Mouse (Mus musculus) myocyte (in vitro differentiated cells): ENCODE data around the gene Zfp68. TPM values are rescaled to one million over a fixed set of nuclear protein-coding genes. Genes with fewer than 3 reads are reported as not detected.

Source experiments
- H3K27me3 ChIP-seq: one replicate; pipeline ENCODE4 v1.6.1; 2011; ENCODE audit not compliant: control insufficient read depth, insufficient read depth, insufficient read length
- H3K36me3 ChIP-seq: one replicate; pipeline ENCODE4 v1.6.1; 2011; ENCODE audit not compliant: control insufficient read depth, insufficient read depth
- H3K4me2 ChIP-seq: one replicate; pipeline ENCODE4 v1.6.1; 2011; ENCODE audit warnings: low read depth, control low read depth
- H3K4me3 ChIP-seq: one replicate; pipeline ENCODE4 v1.5.1; 2011; ENCODE audit warnings: mild to moderate bottlenecking, control low read depth, moderate library complexity
- H3K79me2 ChIP-seq: one replicate; pipeline ENCODE4 v1.6.1; 2011; ENCODE audit not compliant: control insufficient read depth, insufficient read depth
- H3ac ChIP-seq: one replicate; pipeline ENCODE4 v1.6.1; 2011; ENCODE audit not compliant: control insufficient read depth, insufficient read length
- CEBPB ChIP-seq: IDR thresholded peaks from 2 replicates; pipeline ENCODE4 v1.6.1; 2011; ENCODE audit warnings: mild to moderate bottlenecking, moderate library complexity; ENCODE audit not compliant: poor library complexity, insufficient read depth, severe bottlenecking
- E2F4 ChIP-seq: IDR thresholded peaks from one replicate; pipeline ENCODE4 v1.6.1; 2011; ENCODE audit warnings: mild to moderate bottlenecking, control low read depth, moderate library complexity; ENCODE audit not compliant: insufficient read depth
- MAX ChIP-seq: IDR thresholded peaks from one replicate; pipeline ENCODE4 v1.6.1; 2011; ENCODE audit warnings: low read depth, mild to moderate bottlenecking, control low read depth
- MYOD1 ChIP-seq, 3 experiments: IDR thresholded peaks; one replicate each; pipeline ENCODE4 v1.6.1; 2011; ENCODE audit warnings: control low read depth in 2 of 3, low read depth in 2 of 3, mild to moderate bottlenecking in 2 of 3, moderate library complexity in 1 of 3; ENCODE audit not compliant: insufficient read length in 2 of 3, control insufficient read depth in 1 of 3
- MYOG ChIP-seq, 3 experiments: IDR thresholded peaks; one replicate each; pipeline ENCODE4 v1.6.1; 2011; ENCODE audit warnings: control low read depth in 2 of 3, low read depth in 2 of 3, mild to moderate bottlenecking in 2 of 3; ENCODE audit not compliant: insufficient read length in 2 of 3, control insufficient read depth in 1 of 3, insufficient read depth in 1 of 3
- POLR2A ChIP-seq: IDR thresholded peaks from one replicate; pipeline ENCODE4 v1.6.1; 2011; ENCODE audit warnings: low read depth, mild to moderate bottlenecking, control low read depth, moderate library complexity; ENCODE audit not compliant: insufficient read length
- POLR2AphosphoS2 ChIP-seq: IDR thresholded peaks from one replicate; pipeline ENCODE4 v1.6.1; 2011; ENCODE audit warnings: low read depth, control low read depth; ENCODE audit not compliant: insufficient read length
- REST ChIP-seq: IDR thresholded peaks from one replicate; pipeline ENCODE4 v1.6.1; 2011; ENCODE audit warnings: mild to moderate bottlenecking, control low read depth, moderate library complexity; ENCODE audit not compliant: insufficient read depth, insufficient read length
- SRF ChIP-seq: IDR thresholded peaks from one replicate; pipeline ENCODE4 v1.6.1; 2011; ENCODE audit warnings: low read depth; ENCODE audit not compliant: control insufficient read depth, insufficient read length
- TCF12 ChIP-seq: IDR thresholded peaks from one replicate; pipeline ENCODE4 v1.6.1; 2011; ENCODE audit warnings: mild to moderate bottlenecking, control low read depth; ENCODE audit not compliant: poor library complexity, insufficient read depth, severe bottlenecking
- TCF3 ChIP-seq: IDR thresholded peaks from one replicate; pipeline ENCODE4 v1.6.1; 2011; ENCODE audit warnings: low read depth, control low read depth; ENCODE audit not compliant: insufficient read length
- USF1 ChIP-seq: IDR thresholded peaks from one replicate; pipeline ENCODE4 v1.6.1; 2011; ENCODE audit warnings: low read depth, mild to moderate bottlenecking, control low read depth, moderate library complexity
- polyA plus RNA-seq: library from polyadenylated mRNA; unstranded; fragments of >200 nt; fragmentation: generic; extraction: Trizol; gene quantifications from one replicate; pipeline ENCODE4 v1.2.1, GENCODE M21; 2012; ENCODE audit warnings: missing spikeins

The Zfp68 gene
- polyA plus RNA-seq, 1 experiment: 5.7 TPM

DNA sequence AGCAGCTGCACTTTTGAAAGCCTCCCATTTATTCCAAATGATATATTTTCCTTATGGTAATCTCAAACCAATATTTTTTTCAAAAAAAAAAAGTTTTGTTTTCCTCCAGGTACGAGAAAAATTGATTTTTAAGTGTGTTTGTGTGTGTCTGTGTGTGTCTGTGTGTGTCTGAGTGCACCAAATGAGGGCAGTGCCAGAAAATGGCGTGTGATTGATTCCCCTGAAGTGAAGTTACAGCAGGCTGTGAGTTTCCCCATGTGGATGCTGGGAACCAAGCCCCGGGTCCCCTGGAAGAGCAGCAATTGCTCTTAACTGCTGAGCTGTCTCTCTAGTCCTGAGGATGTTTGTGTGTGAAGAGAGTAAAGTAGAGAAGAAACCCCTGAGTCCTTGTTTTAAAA is 3.9 kb upstream of the Zfp68 start:
- Histone ChIP-seq H3K4me2 (peak overlapping the region; percentile 97), H3K79me2 (peaks cover 10% of the 10 kb centered on the region), H3K27me3 (no peaks in the 10 kb centered on the region), H3ac (peak overlapping the region; percentile 10), H3K4me3 (peak overlapping the region; percentile 56), H3K36me3 (no peaks in the 10 kb centered on the region)
- TF ChIP-seq TCF3: no peak
- TF ChIP-seq POLR2A: no peak
- TF ChIP-seq TCF12: no peak
- no peak for TF ChIP-seq SRF
- no peak for TF ChIP-seq E2F4
- no peak for TF ChIP-seq MAX
- no peak for TF ChIP-seq MYOD1 (IDR thresholded peaks at IDR 0.05; ENCODE audit: control insufficient read depth in 1 of 3, insufficient read length in 2 of 3, low read depth in 2 of 3)
- TF ChIP-seq USF1: no peak
- TF ChIP-seq REST: no peak
- no peak for TF ChIP-seq CEBPB
- no peak for TF ChIP-seq POLR2AphosphoS2
- TF ChIP-seq MYOG (IDR thresholded peaks at IDR 0.05; ENCODE audit: control insufficient read depth in 1 of 3, insufficient read depth in 1 of 3, insufficient read length in 2 of 3, low read depth in 2 of 3): no peak

DNA sequence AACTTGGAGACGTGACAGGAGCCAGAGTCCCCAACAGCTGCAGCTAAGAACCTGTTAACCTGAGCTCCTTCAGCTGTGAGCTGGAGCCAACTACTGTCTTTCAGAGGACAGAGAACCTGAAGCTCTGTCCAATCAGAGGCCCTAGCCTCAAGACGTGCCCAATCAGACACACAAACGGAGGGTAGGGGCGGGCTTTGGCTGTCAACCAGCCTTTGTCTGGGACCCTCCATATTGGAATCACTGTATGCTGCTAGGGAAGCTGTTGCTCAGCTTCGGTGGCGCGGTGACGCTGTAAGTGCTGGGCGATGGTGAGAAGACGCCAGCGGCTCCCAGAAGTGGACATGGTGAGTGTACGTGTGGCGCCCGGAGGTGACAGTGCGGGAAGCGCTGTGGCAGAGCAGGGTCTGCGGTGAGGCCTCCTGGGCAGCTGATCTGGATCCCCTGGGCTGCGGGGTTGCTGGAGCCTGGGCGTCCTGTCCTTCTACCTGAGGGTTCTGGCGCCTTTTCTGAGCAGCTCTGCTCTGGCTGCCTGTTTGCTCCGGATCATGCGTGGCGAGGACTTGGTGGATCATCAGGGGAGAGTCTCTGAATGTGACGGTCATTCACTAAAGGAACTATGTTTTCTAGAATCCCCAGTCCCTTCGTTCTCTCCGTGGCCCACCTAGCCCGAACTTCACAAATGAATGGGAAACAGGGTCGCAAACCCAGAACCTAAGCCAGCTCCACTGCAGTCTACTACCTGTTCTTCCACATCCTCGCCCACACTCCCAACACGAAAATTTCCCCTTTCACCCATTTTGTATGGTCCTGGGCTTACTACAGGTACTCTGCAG is 3.3 kb upstream of the Zfp68 start, which contains the start of gene A430033K04Rik:
A430033K04Rik (plus strand) TSS at position 215 of the 833 bp plus-strand sequence.
- Histone ChIP-seq H3K27me3 (no peaks in the 10 kb centered on the region), H3K79me2 (peaks cover 13% of the 10 kb centered on the region), H3K36me3 (no peaks in the 10 kb centered on the region), H3ac (peak within 1 kb of the TSS; percentile 10), H3K4me3 (peak within 1 kb of the TSS; percentile 56), H3K4me2 (peak within 1 kb of the TSS; percentile 97)
- peak in 2 of 3 experiments; percentile 45 to 50 for TF ChIP-seq MYOG (IDR thresholded peaks at IDR 0.05; ENCODE audit: control insufficient read depth in 1 of 3, insufficient read depth in 1 of 3, insufficient read length in 2 of 3, low read depth in 2 of 3)
- TF ChIP-seq TCF12: no peak
- no peak for TF ChIP-seq E2F4
- peak in 2 of 3 experiments; percentile 41 to 49 for TF ChIP-seq MYOD1 (IDR thresholded peaks at IDR 0.05; ENCODE audit: control insufficient read depth in 1 of 3, insufficient read length in 2 of 3, low read depth in 2 of 3)
- TF ChIP-seq POLR2AphosphoS2: peak; percentile 69
- peak; percentile 81 for TF ChIP-seq POLR2A
- TF ChIP-seq REST: no peak

DNA sequence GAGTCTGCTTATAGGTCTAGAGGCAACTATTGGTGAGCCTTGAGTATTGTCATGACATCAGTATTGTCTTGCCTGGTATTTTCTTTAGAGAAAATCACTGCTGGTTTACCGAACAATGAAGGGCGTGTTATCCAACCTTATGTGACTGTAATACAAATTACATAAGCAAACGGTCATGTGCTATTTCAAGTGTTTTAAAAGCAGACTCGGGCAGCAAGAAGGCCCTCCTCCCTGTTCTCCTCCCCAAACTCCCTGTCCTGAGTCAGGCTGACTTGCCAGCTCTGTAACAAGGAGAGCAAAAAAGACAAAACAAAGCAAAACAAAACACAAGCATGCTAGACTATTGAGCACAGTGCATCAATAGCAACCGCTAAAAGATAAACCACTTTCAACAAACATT is 1.3 kb upstream of the Zfp68 start:
- H3K27me3 ChIP-seq: no peaks in the 10 kb centered on the region
- TF ChIP-seq MYOD1 (IDR thresholded peaks at IDR 0.05; ENCODE audit: control insufficient read depth in 1 of 3, insufficient read length in 2 of 3, low read depth in 2 of 3) (no peak), TCF3 (no peak), MYOG (IDR thresholded peaks at IDR 0.05; ENCODE audit: control insufficient read depth in 1 of 3, insufficient read depth in 1 of 3, insufficient read length in 2 of 3, low read depth in 2 of 3) (no peak), USF1 (no peak), MAX (no peak), E2F4 (no peak), POLR2AphosphoS2 (no peak)

DNA sequence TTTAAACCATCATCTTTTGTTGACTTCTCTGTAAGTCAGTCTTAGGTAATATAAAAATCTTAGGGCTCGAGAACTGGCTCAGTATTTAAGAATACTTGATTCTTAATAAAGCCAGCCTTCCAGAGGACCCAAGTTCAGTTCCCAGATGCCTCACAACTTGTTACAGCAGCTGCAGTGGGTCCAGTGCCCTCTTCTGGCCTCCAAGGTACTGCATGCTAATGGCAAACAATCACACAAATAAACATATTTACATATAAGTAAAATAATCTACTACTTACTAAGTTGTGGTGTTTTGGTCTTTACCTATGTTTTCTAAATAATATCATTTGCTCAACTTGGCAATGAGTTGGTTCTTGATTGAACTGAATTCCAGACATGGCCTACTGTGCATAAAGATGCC is 1.2 kb downstream of the Zfp68 start:
- H3K4me2 ChIP-seq: peak overlapping the region; percentile 65
- H3K4me3 ChIP-seq: peak overlapping the region; percentile 49
- peaks cover 33% of the 10 kb centered on the region for H3K79me2 ChIP-seq
- H3ac ChIP-seq: no peak overlapping the region
- no peak for TF ChIP-seq SRF
- no peak for TF ChIP-seq TCF12
- TF ChIP-seq POLR2A: no peak
- TF ChIP-seq REST: no peak
- no peak for TF ChIP-seq USF1
- TF ChIP-seq E2F4: no peak
- no peak for TF ChIP-seq TCF3
- TF ChIP-seq MAX: no peak
- no peak for TF ChIP-seq MYOG (IDR thresholded peaks at IDR 0.05; ENCODE audit: control insufficient read depth in 1 of 3, insufficient read depth in 1 of 3, insufficient read length in 2 of 3, low read depth in 2 of 3)
- H3K36me3 ChIP-seq: peaks cover 34% of the 10 kb centered on the region
- no peaks in the 10 kb centered on the region for H3K27me3 ChIP-seq

More for the DNA sequence above, 1.3 kb upstream of the Zfp68 start:
- H3K4me3 ChIP-seq: no peak overlapping the region
- no peak overlapping the region for H3K4me2 ChIP-seq
- H3ac ChIP-seq: no peak overlapping the region
- peaks cover 29% of the 10 kb centered on the region for H3K79me2 ChIP-seq
- peaks cover 15% of the 10 kb centered on the region for H3K36me3 ChIP-seq

DNA sequence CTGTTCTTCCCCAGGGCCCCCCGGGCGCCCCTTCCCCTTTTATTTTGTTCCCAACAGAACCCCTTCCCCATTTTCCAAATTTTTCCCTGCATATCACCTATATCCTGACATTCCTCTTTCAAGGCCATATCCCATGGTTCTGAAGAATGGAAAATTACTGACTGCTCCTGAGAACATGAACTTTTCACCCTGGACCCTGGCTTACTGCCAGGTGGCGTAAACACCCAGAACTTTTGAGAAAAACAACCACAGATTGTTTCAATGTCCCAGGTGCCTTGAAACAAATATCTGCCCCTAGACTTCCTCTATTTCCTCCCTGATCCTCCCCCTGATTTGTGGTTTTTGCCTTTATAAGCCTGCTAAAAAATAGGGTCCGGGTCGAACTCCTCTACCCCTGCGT is 32.2 kb downstream of the Zfp68 start:
- no peak overlapping the region for H3ac ChIP-seq
- no peak overlapping the region for H3K4me2 ChIP-seq
- H3K36me3 ChIP-seq: no peaks in the 10 kb centered on the region
- TF ChIP-seq MYOD1 (IDR thresholded peaks at IDR 0.05; ENCODE audit: control insufficient read depth in 1 of 3, insufficient read length in 2 of 3, low read depth in 2 of 3) (no peak), MYOG (IDR thresholded peaks at IDR 0.05; ENCODE audit: control insufficient read depth in 1 of 3, insufficient read depth in 1 of 3, insufficient read length in 2 of 3, low read depth in 2 of 3) (no peak), POLR2A (no peak), CEBPB (no peak), MAX (no peak), REST (no peak)
- no peaks in the 10 kb centered on the region for H3K27me3 ChIP-seq
- no peak overlapping the region for H3K4me3 ChIP-seq
- no peaks in the 10 kb centered on the region for H3K79me2 ChIP-seq
